Mouse (Mus musculus) MEL (cell line): Measurements from ENCODE around the gene Prc1. TPM values are rescaled to one million over a fixed set of nuclear protein-coding genes. Genes with fewer than 3 reads are reported as not detected.

Experiments used
- DNase-seq: peaks from one replicate; pipeline ENCODE4 v3.0.0; 2011; ENCODE audit warnings: low read depth, low spot score
- H3K27ac ChIP-seq: 2 replicates; pipeline ENCODE4 v1.5.1; 2012; ENCODE audit warnings: low read depth, mild to moderate bottlenecking, control low read depth, low read length, moderate library complexity; ENCODE audit not compliant: control insufficient read depth
- H3K27me3 ChIP-seq, 2 experiments: fragments of 150-350 bp in 1 of 2; sonication (generic) in 1 of 2; 2 replicates each; pipeline ENCODE4 v1.6.1; 2012; ENCODE audit warnings: low read length in 2 of 2, mild to moderate bottlenecking in 2 of 2, improper control_type of control experiment in 1 of 2, moderate library complexity in 1 of 2; ENCODE audit not compliant: insufficient read depth in 2 of 2, control insufficient read depth in 1 of 2
- H3K36me3 ChIP-seq, 2 experiments: 2 replicates each; pipeline ENCODE4 v1.6.1; 2012 to 2014; ENCODE audit warnings: low read length in 2 of 2, improper control_type of control experiment in 1 of 2, inconsistent platforms in 1 of 2, mild to moderate bottlenecking in 1 of 2; ENCODE audit not compliant: insufficient read depth in 2 of 2, control insufficient read depth in 1 of 2
- H3K4me1 ChIP-seq, 2 experiments: fragments of 150-350 bp in 1 of 2; sonication (generic) in 1 of 2; 2 replicates each; pipeline ENCODE4 v1.6.1; 2012; ENCODE audit warnings: low read length in 2 of 2, improper control_type of control experiment in 1 of 2, mild to moderate bottlenecking in 1 of 2; ENCODE audit not compliant: insufficient read depth in 2 of 2, control insufficient read depth in 1 of 2
- H3K4me3 ChIP-seq, 2 experiments: fragments of 150-350 bp in 1 of 2; sonication (generic) in 1 of 2; 2 replicates each; pipeline ENCODE4 v1.5.1; 2012; ENCODE audit warnings: low read depth in 2 of 2, low read length in 2 of 2, mild to moderate bottlenecking in 2 of 2, moderate library complexity in 2 of 2, control low read depth in 1 of 2, improper control_type of control experiment in 1 of 2; ENCODE audit not compliant: control insufficient read depth in 1 of 2, insufficient read depth in 1 of 2
- H3K79me2 ChIP-seq: 2 replicates; pipeline ENCODE4 v1.6.1; 2012; ENCODE audit warnings: mild to moderate bottlenecking, low read length, moderate library complexity; ENCODE audit not compliant: control insufficient read depth, poor library complexity, insufficient read depth
- H3K9ac ChIP-seq: 2 replicates; pipeline ENCODE4 v1.6.1; 2012; ENCODE audit warnings: low read depth, mild to moderate bottlenecking, control low read depth, low read length, moderate library complexity; ENCODE audit not compliant: control insufficient read depth, poor library complexity, severe bottlenecking
- H3K9me3 ChIP-seq: fragments of 150-350 bp; sonication (generic); replicated peaks from 2 replicates; pipeline ENCODE4 v1.6.1; 2012; ENCODE audit warnings: mild to moderate bottlenecking, low read length, improper control_type of control experiment, moderate library complexity; ENCODE audit not compliant: insufficient read depth
- BHLHE40 ChIP-seq: IDR thresholded peaks from 2 replicates; pipeline ENCODE4 v1.6.1; 2012; ENCODE audit warnings: low read depth, mild to moderate bottlenecking, inconsistent platforms, low read length, improper control_type of control experiment, borderline replicate concordance
- CHD2 ChIP-seq: IDR thresholded peaks from 2 replicates; pipeline ENCODE4 v1.6.1; 2011; ENCODE audit warnings: low read length, improper control_type of control experiment
- CTCF ChIP-seq, 3 experiments: IDR thresholded peaks in 2 of 3; conservative IDR thresholded peaks in 1 of 3; 2 replicates each; pipeline ENCODE4 v1.5.1; 2011 to 2012; ENCODE audit warnings: low read length in 3 of 3, low read depth in 2 of 3, mild to moderate bottlenecking in 2 of 3, improper control_type of control experiment in 1 of 3, inconsistent platforms in 1 of 3, mixed read lengths in 1 of 3, moderate library complexity in 1 of 3; ENCODE audit not compliant: control insufficient read depth in 1 of 3, insufficient read depth in 1 of 3, poor library complexity in 1 of 3, severe bottlenecking in 1 of 3
- E2F4 ChIP-seq: IDR thresholded peaks from 2 replicates; pipeline ENCODE4 v1.6.1; 2011; ENCODE audit warnings: low read depth, low read length, improper control_type of control experiment, borderline replicate concordance
- ELF1 ChIP-seq: IDR thresholded peaks from 2 replicates; pipeline ENCODE4 v1.6.1; 2014; ENCODE audit warnings: low read depth, mild to moderate bottlenecking, inconsistent platforms, low read length, improper control_type of control experiment, moderate library complexity
- EP300 ChIP-seq, 2 experiments: IDR thresholded peaks; 2 replicates each; pipeline ENCODE4 v1.6.1; 2011; ENCODE audit warnings: improper control_type of control experiment in 2 of 2, low read length in 2 of 2, low read depth in 1 of 2, mild to moderate bottlenecking in 1 of 2
- ETS1 ChIP-seq: IDR thresholded peaks from 2 replicates; pipeline ENCODE4 v1.6.1; 2012; ENCODE audit warnings: low read depth, mild to moderate bottlenecking, inconsistent platforms, low read length, improper control_type of control experiment, moderate library complexity
- GATA1 ChIP-seq: IDR thresholded peaks from 2 replicates; pipeline ENCODE4 v1.6.1; 2011; ENCODE audit warnings: low read depth, low read length, improper control_type of control experiment
- MYC ChIP-seq: IDR thresholded peaks from 2 replicates; pipeline ENCODE4 v1.6.1; 2011; ENCODE audit warnings: low read depth, mild to moderate bottlenecking, low read length, improper control_type of control experiment, moderate library complexity
- NRF1 ChIP-seq: IDR thresholded peaks from 2 replicates; pipeline ENCODE4 v1.6.1; 2014; ENCODE audit warnings: low read depth, mild to moderate bottlenecking, inconsistent platforms, low read length, improper control_type of control experiment, moderate library complexity; ENCODE audit not compliant: poor library complexity, insufficient read depth, severe bottlenecking
- POLR2AphosphoS5 ChIP-seq: IDR thresholded peaks from 2 replicates; pipeline ENCODE4 v1.6.1; 2012; ENCODE audit warnings: low read depth, borderline replicate concordance, mild to moderate bottlenecking, inconsistent platforms, low read length, moderate library complexity, mixed read lengths
- RCOR1 ChIP-seq: IDR thresholded peaks from 2 replicates; pipeline ENCODE4 v1.6.1; 2012; ENCODE audit warnings: low read depth, mild to moderate bottlenecking, inconsistent platforms, low read length, improper control_type of control experiment
- SMC3 ChIP-seq: IDR thresholded peaks from 2 replicates; pipeline ENCODE4 v1.6.1; 2011; ENCODE audit warnings: low read depth, low read length, improper control_type of control experiment
- TBP ChIP-seq: IDR thresholded peaks from 2 replicates; pipeline ENCODE4 v1.8.0; 2011; ENCODE audit warnings: low read depth, low read length, improper control_type of control experiment
- USF2 ChIP-seq, 2 experiments: IDR thresholded peaks; 2 replicates each; pipeline ENCODE4 v1.6.1; 2011 to 2012; ENCODE audit warnings: improper control_type of control experiment in 2 of 2, low read length in 2 of 2, borderline replicate concordance in 1 of 2, inconsistent platforms in 1 of 2, low read depth in 1 of 2, mild to moderate bottlenecking in 1 of 2; ENCODE audit not compliant: insufficient read depth in 1 of 2
- ZMIZ1 ChIP-seq: IDR thresholded peaks from 2 replicates; pipeline ENCODE4 v1.6.1; 2012; ENCODE audit warnings: low read depth, mild to moderate bottlenecking, inconsistent platforms, low read length, improper control_type of control experiment, moderate library complexity
- polyA plus RNA-seq, 2 experiments: library from polyadenylated mRNA; stranded (reverse) in 1 of 2; unstranded in 1 of 2; fragments of >175 nt in 1 of 2; fragments of >200 nt in 1 of 2; gene quantifications; 2 replicates each; pipeline versions ENCODE4 v1.2.1 to v1.2.4; 2012; ENCODE audit warnings: low replicate concordance in 2 of 2, low read depth in 1 of 2; ENCODE audit not compliant: insufficient read length in 2 of 2, insufficient read depth in 1 of 2, missing spikeins in 1 of 2
- total RNA-seq: library from RNA; depleted of rRNA; stranded (reverse); fragments of 300-350 nt; gene quantifications from 2 replicates; pipeline ENCODE4 v1.2.3, GENCODE M21; 2012

Gene Prc1
- total and polyA plus RNA-seq, 3 experiments: 68.5 to 108 (median 82.2) TPM

DNA sequence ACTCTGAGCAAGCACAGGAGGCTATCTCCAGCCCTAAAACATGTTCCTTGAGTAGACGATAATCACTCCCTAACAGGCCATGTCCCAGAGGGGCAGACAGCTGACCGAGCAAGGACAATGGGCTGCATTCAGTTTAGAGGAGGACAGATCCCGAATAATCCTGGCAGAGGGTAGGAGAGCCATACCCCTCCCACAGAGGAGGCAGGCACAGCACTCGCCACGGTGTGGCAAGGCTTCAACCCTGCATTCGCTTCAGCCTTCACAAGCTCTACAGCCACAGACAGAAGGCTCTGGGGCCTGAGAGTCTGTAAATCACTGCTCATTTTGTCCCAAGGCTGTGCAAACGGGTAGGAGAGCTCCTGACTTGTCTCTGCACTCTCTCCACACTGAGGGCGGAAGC lies 62.9 kb downstream of the Prc1 start:
- Histone ChIP-seq H3K9ac (no peak overlapping the region), H3K79me2 (no peaks in the 10 kb centered on the region), H3K4me1 (no peaks in the 10 kb centered on the region; a peak in 1 of 4 replicates), H3K36me3 (peaks cover 0 to 2% of the 10 kb centered on the region in 2 experiments; a peak in 2 of 4 replicates), H3K27ac (no peak overlapping the region), H3K27me3 (no peaks in the 10 kb centered on the region), H3K9me3 (no peaks in the 10 kb centered on the region), H3K4me3 (no peak overlapping the region)
- TF ChIP-seq BHLHE40 (no peak), USF2 (IDR thresholded peaks at IDR 0.05; ENCODE audit: borderline replicate concordance in 1 of 2, insufficient read depth in 1 of 2, low read depth in 1 of 2, low read length in 2 of 2) (no peak), TBP (no peak), SMC3 (no peak), EP300 (IDR thresholded peaks at IDR 0.05; ENCODE audit: low read depth in 1 of 2, low read length in 2 of 2) (no peak), ZMIZ1 (no peak), MYC (no peak), GATA1 (no peak), RCOR1 (no peak), E2F4 (no peak), CTCF (IDR thresholded peaks at IDR 0.05 in 2 of 3, conservative IDR thresholded peaks at IDR 0.05 in 1 of 3; ENCODE audit: control insufficient read depth in 1 of 3, insufficient read depth in 1 of 3, low read depth in 2 of 3, low read length in 3 of 3, poor library complexity in 1 of 3, severe bottlenecking in 1 of 3) (no peak), CHD2 (no peak), ETS1 (no peak), POLR2AphosphoS5 (no peak), ELF1 (no peak)
- no peak for DNase-seq

DNA sequence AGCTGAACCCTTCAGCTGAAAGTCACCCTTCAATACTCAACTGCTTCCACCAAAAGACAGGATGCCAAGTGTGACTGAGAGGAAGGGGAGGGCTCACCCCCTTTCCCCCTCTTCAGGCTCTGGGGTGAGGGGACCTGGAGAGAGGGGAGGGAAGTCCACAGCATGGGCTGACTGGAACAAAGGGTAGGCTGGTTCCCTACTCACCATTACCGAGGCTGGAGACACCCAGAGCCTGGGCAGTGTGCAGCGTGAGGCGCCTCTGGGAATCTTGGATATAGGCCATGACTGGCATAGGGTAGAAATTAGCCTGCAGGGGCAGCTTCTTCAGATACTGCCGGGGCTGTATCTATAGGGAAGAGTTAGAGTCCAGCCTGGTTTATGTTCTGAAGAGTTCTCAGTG lies 63.8 kb downstream of the Prc1 start:
- TF ChIP-seq NRF1 (no peak), MYC (no peak)
- no peak overlapping the region for H3K4me3 ChIP-seq
- H3K79me2 ChIP-seq: no peaks in the 10 kb centered on the region
- no peak overlapping the region for H3K9ac ChIP-seq
- H3K27me3 ChIP-seq: no peaks in the 10 kb centered on the region
- H3K4me1 ChIP-seq: no peaks in the 10 kb centered on the region; a peak in 1 of 4 replicates
- no peak for DNase-seq
- no peak overlapping the region for H3K27ac ChIP-seq
- no peaks in the 10 kb centered on the region for H3K9me3 ChIP-seq
- peaks cover 0 to 2% of the 10 kb centered on the region in 2 experiments; a peak in 2 of 4 replicates for H3K36me3 ChIP-seq
